Mouse (Mus musculus): Measurements from ENCODE around the gene Gpr182. TPM values are rescaled to one million over a fixed set of nuclear protein-coding genes. Genes with fewer than 3 reads are reported as not detected.

Gpr182 gene
- polyA plus RNA-seq, 1 experiment from 2014 or later = 11.2 TPM

DNA sequence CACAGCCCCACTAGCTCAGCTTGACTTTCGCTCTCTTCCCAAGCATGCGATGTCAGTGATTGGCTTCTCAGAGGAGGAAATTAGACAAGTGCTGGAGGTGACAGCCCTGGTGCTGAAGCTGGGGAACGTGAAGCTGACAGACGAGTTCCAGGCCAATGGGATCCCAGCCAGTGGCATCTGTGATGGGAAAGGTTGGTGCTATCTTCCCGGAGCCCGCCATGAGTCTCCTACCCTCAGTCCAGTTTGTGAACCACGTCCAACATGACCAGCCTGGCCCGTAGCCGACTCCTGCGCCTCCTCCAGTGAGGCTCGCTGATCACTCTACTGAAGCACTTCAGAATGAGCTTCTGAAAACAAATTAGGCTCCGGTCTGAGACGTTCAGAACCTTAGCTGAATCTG lies 41.2 kb downstream of the Gpr182 start:
- Histone ChIP-seq H3K27ac (no peak overlapping the region), H3K27me3 (replicated peaks) (peaks cover 26% of the 10 kb centered on the region; the same call in 1 of the 2 replicates), H3K36me3 (no peaks in the 10 kb centered on the region), H3K9me3 (replicated peaks) (no peaks in the 10 kb centered on the region), H3K4me2 (no peak overlapping the region), H3K9ac (no peak overlapping the region), H3K4me3 (no peak overlapping the region), H3K4me1 (no peaks in the 10 kb centered on the region)
- WGBS (ENCODE audit: insufficient replicate concordance) = 69% methylated on average over 13 of the region's 13 CpGs
- ATAC-seq = no peak

DNA sequence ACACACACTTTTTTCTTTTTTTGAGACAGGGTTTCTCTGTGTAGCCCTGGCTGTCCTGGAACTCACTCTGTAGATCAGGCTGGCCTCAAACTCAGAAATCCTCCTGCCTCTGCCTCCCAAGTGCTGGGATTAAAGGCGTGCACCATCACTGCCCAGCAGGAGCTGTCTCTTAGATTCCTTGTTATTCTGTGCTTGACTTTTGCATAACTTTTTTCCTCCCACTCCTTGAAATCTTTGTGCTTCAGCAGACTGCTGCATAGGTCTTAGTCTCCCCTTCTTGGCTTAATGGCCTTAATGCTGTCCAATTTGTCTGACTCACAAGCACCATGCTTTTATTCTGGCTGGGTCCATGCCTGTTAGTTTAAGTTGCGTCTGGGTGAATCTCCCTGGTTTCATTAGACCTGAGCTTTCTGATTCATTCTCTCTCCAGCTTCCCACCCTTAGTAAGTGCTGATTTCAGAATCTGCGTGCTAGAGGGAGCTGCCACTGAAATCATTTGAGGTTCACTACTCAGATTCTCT lies 42.6 kb downstream of the Gpr182 start:
- H3K9ac ChIP-seq = no peak overlapping the region
- no peak overlapping the region for H3K4me3 ChIP-seq
- H3K9me3 ChIP-seq (replicated peaks) = no peaks in the 10 kb centered on the region
- WGBS (ENCODE audit: insufficient replicate concordance) = 62% methylated on average over 3 of the region's 3 CpGs
- no peak overlapping the region for H3K4me2 ChIP-seq
- ATAC-seq = no peak
- H3K27ac ChIP-seq = no peak overlapping the region
- H3K36me3 ChIP-seq = no peaks in the 10 kb centered on the region
- peaks cover 23% of the 10 kb centered on the region; the same call in 1 of the 2 replicates for H3K27me3 ChIP-seq (replicated peaks)
- H3K4me1 ChIP-seq = no peaks in the 10 kb centered on the region

DNA sequence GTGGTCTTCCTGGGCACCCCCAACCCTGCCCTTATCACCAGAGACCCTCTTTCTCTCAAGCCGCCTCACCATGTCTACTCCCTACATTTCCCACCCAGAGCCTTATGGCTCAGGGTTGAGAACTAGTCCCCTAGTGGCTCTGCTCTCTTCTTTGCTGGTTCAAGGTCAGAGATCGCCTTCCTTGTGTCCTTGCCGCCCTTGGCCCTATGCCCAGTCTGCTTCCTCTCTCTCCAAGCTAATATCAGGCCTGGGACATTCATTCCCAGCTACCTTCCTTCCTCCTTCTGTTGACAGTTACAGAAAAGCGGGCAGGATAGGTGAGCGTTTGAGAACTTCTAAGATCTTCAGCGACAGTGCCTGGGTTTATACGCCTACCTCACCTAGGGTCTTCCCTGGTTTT lies 43.8 kb downstream of the Gpr182 start:
- Histone ChIP-seq H3K9ac (no peak overlapping the region), H3K27me3 (replicated peaks) (peaks cover 23% of the 10 kb centered on the region; the same call in 1 of the 2 replicates), H3K4me1 (no peaks in the 10 kb centered on the region), H3K4me2 (no peak overlapping the region), H3K9me3 (replicated peaks) (no peaks in the 10 kb centered on the region), H3K27ac (no peak overlapping the region), H3K4me3 (no peak overlapping the region), H3K36me3 (no peaks in the 10 kb centered on the region)
- no peak for ATAC-seq
- 63% methylated on average over 7 of the region's 7 CpGs for WGBS (ENCODE audit: insufficient replicate concordance)

DNA sequence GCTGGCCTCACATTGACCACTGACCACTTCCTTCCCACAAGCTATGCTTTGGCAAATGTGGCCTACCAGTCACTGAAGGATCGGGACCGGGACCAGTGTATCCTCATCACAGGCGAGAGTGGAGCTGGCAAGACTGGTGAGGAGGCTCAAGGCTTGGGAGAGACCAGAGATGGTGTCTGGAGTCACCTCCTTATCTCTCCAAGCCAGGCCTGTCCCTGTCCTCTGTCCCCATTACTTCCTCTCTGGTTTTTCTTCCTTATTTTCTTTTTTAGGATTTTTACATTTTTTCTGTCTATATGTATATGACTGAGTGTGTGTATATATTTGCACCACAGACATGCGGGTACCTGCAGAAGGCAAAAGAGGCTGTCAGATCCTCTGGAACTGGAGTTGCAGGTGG lies 45.7 kb downstream of the Gpr182 start:
- H3K9ac ChIP-seq = no peak overlapping the region
- H3K9me3 ChIP-seq (replicated peaks) = no peaks in the 10 kb centered on the region
- H3K27ac ChIP-seq = no peak overlapping the region
- H3K36me3 ChIP-seq = no peaks in the 10 kb centered on the region
- no peaks in the 10 kb centered on the region for H3K4me1 ChIP-seq
- no peak overlapping the region for H3K4me2 ChIP-seq
- peaks cover 20% of the 10 kb centered on the region; the same call in 1 of the 2 replicates for H3K27me3 ChIP-seq (replicated peaks)
- WGBS (ENCODE audit: insufficient replicate concordance) = 34% methylated on average over 4 of the region's 4 CpGs
- ATAC-seq = no peak
- no peak overlapping the region for H3K4me3 ChIP-seq

DNA sequence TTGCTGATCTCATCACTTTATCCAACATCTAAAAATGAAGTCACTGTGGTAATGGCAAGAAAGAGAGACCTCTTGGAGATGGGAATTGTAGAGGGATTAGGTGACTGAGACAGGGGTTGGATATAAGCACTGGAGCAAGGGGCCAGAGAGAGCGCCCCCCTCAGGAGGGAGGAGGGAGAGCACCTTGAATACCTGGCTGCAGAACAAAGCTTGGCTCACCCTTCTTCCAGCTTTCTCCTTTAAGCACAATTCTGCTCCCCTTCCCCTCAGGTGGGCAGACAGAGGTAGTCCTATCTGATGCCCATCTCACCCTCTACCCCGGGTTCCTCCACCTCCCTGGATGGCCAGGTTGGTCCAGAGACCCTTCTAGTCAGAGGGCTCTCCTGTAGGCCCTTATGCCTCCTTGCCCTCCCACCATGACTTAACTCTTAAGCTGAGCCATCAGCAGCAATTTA lies 46.7 kb downstream of the Gpr182 start, which contains the start of gene Myo1a:
TSS of gene Myo1a (plus strand) at position 405 of the 455 bp plus-strand sequence.
- Histone ChIP-seq H3K27ac (no peak within 1 kb of the TSS), H3K9me3 (replicated peaks) (no peaks in the 10 kb centered on the region), H3K9ac (no peak within 1 kb of the TSS), H3K4me3 (no peak within 1 kb of the TSS), H3K36me3 (no peaks in the 10 kb centered on the region), H3K27me3 (replicated peaks) (peaks cover 11% of the 10 kb centered on the region; the same call in 1 of the 2 replicates), H3K4me1 (no peaks in the 10 kb centered on the region), H3K4me2 (no peak within 1 kb of the TSS)
- ATAC-seq = no peak
- 32% methylated on average over 2 of the region's 2 CpGs for WGBS (ENCODE audit: insufficient replicate concordance)

DNA sequence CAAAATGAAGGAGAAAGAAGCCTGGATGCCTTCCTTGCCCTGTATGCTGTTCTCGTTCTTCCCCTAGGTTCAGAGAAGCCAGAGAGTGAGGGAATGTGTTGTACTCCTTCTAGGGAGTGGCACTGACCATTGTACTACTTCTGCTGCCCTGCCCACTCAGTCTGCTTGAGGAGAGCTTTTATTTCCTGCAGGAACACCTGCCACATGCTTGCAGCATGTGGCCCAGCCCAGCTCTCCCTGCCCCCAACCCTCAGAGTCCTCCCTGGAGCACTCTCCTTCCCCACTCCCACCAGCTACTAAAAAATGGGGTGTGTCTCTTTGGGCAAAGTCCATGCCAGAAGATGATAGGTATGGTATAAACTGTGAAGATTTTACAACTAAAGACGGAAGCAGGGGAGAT lies 47.2 kb downstream of the Gpr182 start:
- no peak overlapping the region for H3K4me2 ChIP-seq
- WGBS (ENCODE audit: insufficient replicate concordance) = 29% methylated on average over 2 of the region's 2 CpGs
- H3K9me3 ChIP-seq (replicated peaks) = no peaks in the 10 kb centered on the region
- no peak for ATAC-seq
- H3K27ac ChIP-seq = no peak overlapping the region
- H3K4me1 ChIP-seq = no peaks in the 10 kb centered on the region
- peaks cover 1% of the 10 kb centered on the region; the same call in 1 of the 2 replicates for H3K36me3 ChIP-seq
- no peak overlapping the region for H3K9ac ChIP-seq
- peaks cover 11% of the 10 kb centered on the region; the same call in 1 of the 2 replicates for H3K27me3 ChIP-seq (replicated peaks)
- no peak overlapping the region for H3K4me3 ChIP-seq

DNA sequence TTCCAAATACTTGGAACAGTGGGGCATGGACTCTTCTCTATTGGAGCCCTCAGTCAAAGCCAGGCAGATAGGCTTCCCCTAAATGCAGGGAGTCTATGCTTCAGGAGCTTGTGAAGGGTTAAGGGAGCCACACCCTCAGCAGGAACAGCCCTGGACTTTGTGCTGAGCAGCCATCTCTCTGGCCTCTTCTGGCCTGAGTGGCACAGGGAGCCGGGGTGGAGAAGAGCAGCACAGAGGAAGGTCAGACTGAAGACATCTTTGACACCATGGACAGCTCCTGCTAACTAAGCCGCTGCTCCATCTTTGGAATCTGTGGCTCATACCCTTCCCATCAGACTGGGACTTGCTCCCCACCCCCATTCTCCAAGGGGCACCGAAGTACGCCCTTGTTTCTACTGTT lies 48.2 kb downstream of the Gpr182 start:
- Histone ChIP-seq H3K4me3 (no peak overlapping the region), H3K4me1 (no peaks in the 10 kb centered on the region), H3K36me3 (peaks cover 11% of the 10 kb centered on the region), H3K9ac (no peak overlapping the region), H3K27me3 (replicated peaks) (peaks cover 9% of the 10 kb centered on the region; the same call in 1 of the 2 replicates), H3K9me3 (replicated peaks) (no peaks in the 10 kb centered on the region), H3K4me2 (no peak overlapping the region), H3K27ac (no peak overlapping the region)
- 43% methylated on average over 4 of the region's 4 CpGs for WGBS (ENCODE audit: insufficient replicate concordance)
- ATAC-seq = no peak

DNA sequence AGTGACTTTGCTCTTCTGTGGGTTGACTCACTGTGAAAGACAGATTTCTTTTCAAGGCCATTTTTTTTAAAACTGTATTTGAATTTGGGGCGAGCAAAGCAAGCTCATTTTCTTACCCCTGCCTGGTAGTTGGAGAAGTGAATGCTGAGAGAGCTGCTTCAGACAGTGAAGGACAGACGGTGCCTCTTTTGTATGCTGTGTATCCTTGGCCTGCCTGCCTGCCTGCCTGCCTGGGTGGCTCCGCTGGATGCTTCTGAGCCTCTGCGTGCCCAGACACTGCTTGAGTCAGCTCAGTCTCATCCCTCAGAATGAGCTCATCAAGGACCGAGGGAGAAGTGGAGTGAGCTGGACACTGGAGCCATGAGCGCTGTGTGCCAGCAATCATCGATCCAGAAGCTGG lies 52.6 kb downstream of the Gpr182 start:
- H3K36me3 ChIP-seq = peaks cover 51% of the 10 kb centered on the region
- H3K9me3 ChIP-seq (replicated peaks) = no peaks in the 10 kb centered on the region
- peaks cover 10% of the 10 kb centered on the region for H3K4me1 ChIP-seq
- H3K27ac ChIP-seq = no peak overlapping the region
- WGBS (ENCODE audit: insufficient replicate concordance) = 86% methylated on average over 7 of the region's 7 CpGs
- no peak overlapping the region for H3K4me2 ChIP-seq
- no peak overlapping the region for H3K9ac ChIP-seq
- H3K27me3 ChIP-seq (replicated peaks) = no peaks in the 10 kb centered on the region
- H3K4me3 ChIP-seq = no peak overlapping the region
- no peak for ATAC-seq

Other genes starting within 250 kb of the Gpr182 start
- gene Ndufa4l2, start 236.8 kb downstream of the Gpr182 start, polyA plus RNA-seq (2016; fragmentation: Nextera tagmentation; extraction: Ambion mirVana) = 12.9 and 14.8 TPM in 2 replicates
- 181 and 185 TPM in 2 replicates for gene Shmt2, start 229.3 kb downstream of the Gpr182 start, polyA plus RNA-seq (2016; fragmentation: Nextera tagmentation; extraction: Ambion mirVana)
- gene Nxph4, start 217.2 kb downstream of the Gpr182 start, polyA plus RNA-seq (2016; fragmentation: Nextera tagmentation; extraction: Ambion mirVana) = 0.10 and 0.23 TPM in 2 replicates
- gene Lrp1, start 130.6 kb downstream of the Gpr182 start, polyA plus RNA-seq (2016; fragmentation: Nextera tagmentation; extraction: Ambion mirVana) = 22.8 and 26.5 TPM in 2 replicates
- 19.2 and 19.4 TPM in 2 replicates for gene Stat6, start 108.7 kb downstream of the Gpr182 start, polyA plus RNA-seq (2016; fragmentation: Nextera tagmentation; extraction: Ambion mirVana)
- gene Nemp1, start 84.8 kb downstream of the Gpr182 start, polyA plus RNA-seq (2016; fragmentation: Nextera tagmentation; extraction: Ambion mirVana) = 7.0 and 8.0 TPM in 2 replicates
- 2.6 and 3.4 TPM in 2 replicates for gene Nab2, start 83.2 kb downstream of the Gpr182 start, polyA plus RNA-seq (2016; fragmentation: Nextera tagmentation; extraction: Ambion mirVana)
- gene Myo1a, start 46.6 kb downstream of the Gpr182 start, polyA plus RNA-seq (2016; fragmentation: Nextera tagmentation; extraction: Ambion mirVana) = 0.06 and 0.13 TPM in 2 replicates
- gene Tac2, start 27.3 kb downstream of the Gpr182 start, polyA plus RNA-seq (2016; fragmentation: Nextera tagmentation; extraction: Ambion mirVana) = 8.6 and 14.1 TPM in 2 replicates
- gene Zbtb39, start 12.2 kb downstream of the Gpr182 start, polyA plus RNA-seq (2016; fragmentation: Nextera tagmentation; extraction: Ambion mirVana) = 1.3 and 1.4 TPM in 2 replicates
- gene Rdh1, start 8.0 kb upstream of the Gpr182 start, polyA plus RNA-seq (2016; fragmentation: Nextera tagmentation; extraction: Ambion mirVana) = 0.22 and 0.30 TPM in 2 replicates
- 0.11 and 0.18 TPM in 2 replicates for gene Rdh16f1, start 8.1 kb upstream of the Gpr182 start, polyA plus RNA-seq (2016; fragmentation: Nextera tagmentation; extraction: Ambion mirVana)
- not detected in 2 replicates for gene Rdh9, start 24.7 kb upstream of the Gpr182 start, polyA plus RNA-seq (2016; fragmentation: Nextera tagmentation; extraction: Ambion mirVana)
- not detected in 2 replicates for gene Rdh16, start 49.4 kb upstream of the Gpr182 start, polyA plus RNA-seq (2016; fragmentation: Nextera tagmentation; extraction: Ambion mirVana)
- gene Rdh19, start 98.2 kb upstream of the Gpr182 start, polyA plus RNA-seq (2016; fragmentation: Nextera tagmentation; extraction: Ambion mirVana) = not detected in 2 replicates
- not detected in 2 replicates for gene Rdh16f2, start 114.7 kb upstream of the Gpr182 start, polyA plus RNA-seq (2016; fragmentation: Nextera tagmentation; extraction: Ambion mirVana)
- gene Rdh7, start 137.1 kb upstream of the Gpr182 start, polyA plus RNA-seq (2016; fragmentation: Nextera tagmentation; extraction: Ambion mirVana) = 0.07 TPM in 1 of 2 replicates, not detected in the other
- not detected in 2 replicates for gene Sdr9c7, start 146.8 kb upstream of the Gpr182 start, polyA plus RNA-seq (2016; fragmentation: Nextera tagmentation; extraction: Ambion mirVana)

Measured in liver, embryonic 12.5 days (tissue).